Mouse (Mus musculus): ENCODE data around the gene Nosip. TPM values are rescaled to one million over a fixed set of nuclear protein-coding genes. Genes with fewer than 3 reads are reported as not detected.
A peak's percentile ranks its signal among the peaks of the same experiment; 100 is the strongest.

Nosip gene
- polyA plus RNA-seq, 1 experiment, result 92.7 TPM

- 96% methylated on average over 26 of the region's 26 CpGs for WGBS
- Histone ChIP-seq H3K27me3 (ENCODE audit: control insufficient read depth, insufficient read depth, low read length) (no peaks in the 10 kb centered on the region), H3K4me3 (ENCODE audit: low read depth, low read length) (no peak overlapping the region), H3K36me3 (ENCODE audit: control insufficient read depth, insufficient read depth, low read length) (peaks cover 73% of the 10 kb centered on the region), H3K4me1 (ENCODE audit: control insufficient read depth, insufficient read depth, insufficient read length, low read length) (peaks cover 4% of the 10 kb centered on the region), H3K27ac (ENCODE audit: insufficient read depth, low read depth, low read length) (no peak overlapping the region)
- TF ChIP-seq POLR2A (IDR thresholded peaks at IDR 0.05; ENCODE audit: low read depth, low read length) (no peak), CTCF (IDR thresholded peaks at IDR 0.05; ENCODE audit: extremely low read depth, insufficient read length, insufficient replicate concordance, low read depth, low read length) (no peak)
Observed at GRCm38 (mm10) chr7:45046853-45047350, 15.3 kb upstream of the Nosip start.

GRCm38 (mm10) chr7:45047491-45047890, 14.7 kb upstream of the Nosip start:
- Histone ChIP-seq H3K27ac (ENCODE audit: insufficient read depth, low read depth, low read length) (no peak overlapping the region), H3K4me1 (ENCODE audit: control insufficient read depth, insufficient read depth, insufficient read length, low read length) (peaks cover 5% of the 10 kb centered on the region), H3K27me3 (ENCODE audit: control insufficient read depth, insufficient read depth, low read length) (no peaks in the 10 kb centered on the region), H3K4me3 (ENCODE audit: low read depth, low read length) (no peak overlapping the region), H3K36me3 (ENCODE audit: control insufficient read depth, insufficient read depth, low read length) (peaks cover 69% of the 10 kb centered on the region)
- WGBS, result 97% methylated on average over 14 of the region's 14 CpGs
- TF ChIP-seq POLR2A (IDR thresholded peaks at IDR 0.05; ENCODE audit: low read depth, low read length) (no peak), CTCF (IDR thresholded peaks at IDR 0.05; ENCODE audit: extremely low read depth, insufficient read length, insufficient replicate concordance, low read depth, low read length) (no peak)

- peaks cover 5% of the 10 kb centered on the region for H3K4me1 ChIP-seq (ENCODE audit: control insufficient read depth, insufficient read depth, insufficient read length, low read length)
- peaks cover 62% of the 10 kb centered on the region for H3K36me3 ChIP-seq (ENCODE audit: control insufficient read depth, insufficient read depth, low read length)
- no peaks in the 10 kb centered on the region for H3K27me3 ChIP-seq (ENCODE audit: control insufficient read depth, insufficient read depth, low read length)
- 93% methylated on average over 38 of the region's 38 CpGs for WGBS
- H3K4me3 ChIP-seq (ENCODE audit: low read depth, low read length), result no peak overlapping the region
- H3K27ac ChIP-seq (ENCODE audit: insufficient read depth, low read depth, low read length), result no peak overlapping the region
- no peak for TF ChIP-seq CTCF (IDR thresholded peaks at IDR 0.05; ENCODE audit: extremely low read depth, insufficient read length, insufficient replicate concordance, low read depth, low read length)
Observed at GRCm38 (mm10) chr7:45048001-45048890, 14.0 kb upstream of the Nosip start.

GRCm38 (mm10) chr7:45048923-45049657, 13.1 kb upstream of the Nosip start:
- H3K4me3 ChIP-seq (ENCODE audit: low read depth, low read length), result no peak overlapping the region
- H3K4me1 ChIP-seq (ENCODE audit: control insufficient read depth, insufficient read depth, insufficient read length, low read length), result peaks cover 8% of the 10 kb centered on the region
- no peaks in the 10 kb centered on the region for H3K27me3 ChIP-seq (ENCODE audit: control insufficient read depth, insufficient read depth, low read length)
- WGBS, result 91% methylated on average over 23 of the region's 23 CpGs
- TF ChIP-seq CTCF (IDR thresholded peaks at IDR 0.05; ENCODE audit: extremely low read depth, insufficient read length, insufficient replicate concordance, low read depth, low read length) (no peak), POLR2A (IDR thresholded peaks at IDR 0.05; ENCODE audit: low read depth, low read length) (no peak)
- no peak overlapping the region for H3K27ac ChIP-seq (ENCODE audit: insufficient read depth, low read depth, low read length)
- peaks cover 54% of the 10 kb centered on the region for H3K36me3 ChIP-seq (ENCODE audit: control insufficient read depth, insufficient read depth, low read length)

- peaks cover 8% of the 10 kb centered on the region for H3K4me1 ChIP-seq (ENCODE audit: control insufficient read depth, insufficient read depth, insufficient read length, low read length)
- H3K27ac ChIP-seq (ENCODE audit: insufficient read depth, low read depth, low read length), result no peak overlapping the region
- no peaks in the 10 kb centered on the region for H3K27me3 ChIP-seq (ENCODE audit: control insufficient read depth, insufficient read depth, low read length)
- peak overlapping the region; percentile 98 for H3K4me3 ChIP-seq (ENCODE audit: low read depth, low read length)
- H3K36me3 ChIP-seq (ENCODE audit: control insufficient read depth, insufficient read depth, low read length), result peaks cover 40% of the 10 kb centered on the region
- 39% methylated on average over 16 of the region's 16 CpGs for WGBS
- no peak for TF ChIP-seq POLR2A (IDR thresholded peaks at IDR 0.05; ENCODE audit: low read depth, low read length)
- TF ChIP-seq CTCF (IDR thresholded peaks at IDR 0.05; ENCODE audit: extremely low read depth, insufficient read length, insufficient replicate concordance, low read depth, low read length), result no peak
Observed at GRCm38 (mm10) chr7:45050945-45051600, 11.2 kb upstream of the Nosip start.

GRCm38 (mm10) chr7:45051601-45051974, 10.6 kb upstream of the Nosip start:
- Histone ChIP-seq H3K4me1 (ENCODE audit: control insufficient read depth, insufficient read depth, insufficient read length, low read length) (peaks cover 8% of the 10 kb centered on the region), H3K27me3 (ENCODE audit: control insufficient read depth, insufficient read depth, low read length) (no peaks in the 10 kb centered on the region), H3K4me3 (ENCODE audit: low read depth, low read length) (peak overlapping the region; percentile 98), H3K27ac (ENCODE audit: insufficient read depth, low read depth, low read length) (no peak overlapping the region), H3K36me3 (ENCODE audit: control insufficient read depth, insufficient read depth, low read length) (peaks cover 35% of the 10 kb centered on the region)
- no peak for TF ChIP-seq POLR2A (IDR thresholded peaks at IDR 0.05; ENCODE audit: low read depth, low read length)
- no peak for TF ChIP-seq CTCF (IDR thresholded peaks at IDR 0.05; ENCODE audit: extremely low read depth, insufficient read length, insufficient replicate concordance, low read depth, low read length)
- 15% methylated on average over 13 of the region's 13 CpGs for WGBS

Measured in small intestine, adult 2 months (tissue).